Mouse (Mus musculus): ENCODE measurements at regions not wholly inside any gene's neighbourhood (a gene's known extent, or its start where the extent isn't known, plus 50 kb on each side); places are given as distances from the start of the nearest gene placed in this dataset.

DNA sequence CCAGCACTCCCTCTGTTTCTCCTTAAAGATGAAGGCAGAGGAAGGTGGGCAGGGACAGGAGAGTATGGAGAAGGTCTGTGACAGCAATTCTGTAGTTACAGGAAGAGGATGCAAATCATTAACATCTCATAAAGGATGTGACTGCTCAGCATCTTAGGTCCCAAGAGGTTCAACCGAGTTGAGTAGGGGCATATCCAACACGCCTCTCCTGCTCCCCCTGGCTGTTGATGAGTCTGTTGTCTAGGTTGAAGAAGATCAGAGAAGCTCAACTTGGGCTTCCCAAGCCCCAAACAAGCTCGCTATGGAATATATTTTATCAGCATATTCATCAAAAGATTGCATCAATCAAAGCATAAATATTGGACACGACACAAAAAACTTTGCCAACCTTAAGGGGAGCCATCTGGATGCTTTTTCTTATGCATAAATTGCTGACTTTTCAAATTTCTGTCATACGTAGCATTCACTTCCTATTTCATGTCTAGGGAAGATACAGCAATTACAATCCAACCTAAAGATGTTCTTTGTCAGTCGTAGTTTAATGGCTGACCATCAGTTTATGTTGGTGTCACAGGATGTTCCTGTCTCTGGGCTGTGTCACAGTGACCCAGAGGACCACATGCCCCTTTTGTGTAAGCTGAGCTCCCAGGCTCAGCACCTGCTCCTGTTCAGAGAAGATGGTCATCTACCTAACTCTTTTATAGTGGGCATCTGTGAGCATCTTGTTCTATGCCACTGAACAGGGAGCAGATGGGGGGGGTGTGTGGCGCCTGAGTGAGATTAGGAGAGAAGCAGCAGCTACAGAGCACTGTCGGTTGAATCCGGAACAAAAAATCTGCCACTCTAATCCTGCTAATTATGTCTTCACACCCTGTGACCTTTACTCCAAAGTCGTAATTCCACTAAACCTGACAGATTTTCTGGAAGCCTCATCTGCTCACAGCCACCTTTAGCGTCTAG, 72.1 kb upstream of the Kctd3 start:
- ATAC-seq (ENCODE audit: extremely low read depth, insufficient number of reproducible peaks, low FRiP score, poor library complexity, severe bottlenecking) (no peak), DNase-seq (ENCODE audit: low spot score) (no peak)
- TF ChIP-seq CTCF (IDR thresholded peaks at IDR 0.05; ENCODE audit: low read depth, low read length) (no peak), TAL1 (conservative IDR thresholded peaks at IDR 0.05; ENCODE audit: low read depth, low read length) (no peak), GATA2 (IDR thresholded peaks at IDR 0.05; ENCODE audit: borderline replicate concordance, low read depth, low read length) (no peak), POLR2AphosphoS5 (IDR thresholded peaks at IDR 0.05; ENCODE audit: insufficient replicate concordance, low read depth, low read length) (no peak), GATA1 (IDR thresholded peaks at IDR 0.05; ENCODE audit: borderline replicate concordance, low read length) (no peak)
- Histone ChIP-seq H3K36me3 (replicated peaks) (no peaks in the 10 kb centered on the region), H3K27me3 (ENCODE audit: insufficient read depth, low read length) (no peaks in the 10 kb centered on the region), H3K9me3 (replicated peaks) (peaks cover 26% of the 10 kb centered on the region), H3K4me3 (ENCODE audit: low read depth, low read length) (no peak overlapping the region), H3K4me1 (ENCODE audit: insufficient read depth, low read depth, low read length) (no peaks in the 10 kb centered on the region)

DNA sequence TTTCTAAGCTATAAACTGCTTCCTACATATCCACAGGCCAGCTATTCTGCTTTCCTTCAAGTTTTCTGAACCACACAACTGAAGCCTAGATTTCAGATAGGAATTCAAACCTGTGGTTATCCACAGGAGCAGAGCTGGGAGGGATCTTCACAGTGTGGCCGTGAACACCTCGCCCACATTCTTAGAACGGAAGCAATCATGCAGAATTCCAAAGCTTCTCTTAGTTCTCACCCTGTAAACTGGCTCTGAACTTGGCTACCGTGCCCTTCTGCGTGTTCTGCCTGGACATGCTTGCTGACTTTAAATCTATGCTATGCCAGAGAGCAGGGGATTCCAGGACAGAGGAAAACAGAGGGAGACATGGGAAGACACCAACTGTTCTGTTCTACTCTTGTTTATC, 70.2 kb upstream of the Kctd3 start:
- H3K36me3 ChIP-seq (replicated peaks) = no peaks in the 10 kb centered on the region
- H3K27me3 ChIP-seq (ENCODE audit: insufficient read depth, low read length) = no peaks in the 10 kb centered on the region
- ATAC-seq (ENCODE audit: extremely low read depth, insufficient number of reproducible peaks, low FRiP score, poor library complexity, severe bottlenecking) (no peak), DNase-seq (ENCODE audit: low spot score) (no peak)
- TF ChIP-seq POLR2AphosphoS5 (IDR thresholded peaks at IDR 0.05; ENCODE audit: insufficient replicate concordance, low read depth, low read length) = no peak
- TF ChIP-seq TAL1 (conservative IDR thresholded peaks at IDR 0.05; ENCODE audit: low read depth, low read length) = no peak
- TF ChIP-seq GATA1 (IDR thresholded peaks at IDR 0.05; ENCODE audit: borderline replicate concordance, low read length) = no peak
- no peak for TF ChIP-seq GATA2 (IDR thresholded peaks at IDR 0.05; ENCODE audit: borderline replicate concordance, low read depth, low read length)
- TF ChIP-seq CTCF (IDR thresholded peaks at IDR 0.05; ENCODE audit: low read depth, low read length) = no peak
- H3K4me1 ChIP-seq (ENCODE audit: insufficient read depth, low read depth, low read length) = no peaks in the 10 kb centered on the region
- peaks cover 29% of the 10 kb centered on the region for H3K9me3 ChIP-seq (replicated peaks)
- H3K4me3 ChIP-seq (ENCODE audit: low read depth, low read length) = no peak overlapping the region

DNA sequence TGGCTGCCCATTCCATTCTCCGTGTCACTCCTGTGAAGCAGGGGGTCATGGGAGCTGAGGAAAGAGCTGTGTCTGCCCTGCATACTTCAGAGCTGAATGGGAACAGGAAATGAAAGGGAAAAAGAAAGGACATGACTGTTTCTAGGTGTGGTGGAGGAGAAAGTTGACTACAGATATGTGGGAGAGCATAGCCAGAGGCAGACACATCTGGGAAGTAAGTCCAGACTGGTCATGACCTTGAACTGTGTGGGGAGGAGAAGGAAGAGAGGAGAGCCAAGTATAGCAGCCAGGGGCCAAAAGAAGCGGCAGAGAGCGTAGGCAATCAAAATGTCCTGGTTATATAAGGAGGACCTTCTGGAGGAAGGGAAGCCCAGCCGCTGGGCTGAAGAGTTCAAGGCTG, 68.6 kb upstream of the Kctd3 start:
- H3K36me3 ChIP-seq (replicated peaks) = no peaks in the 10 kb centered on the region
- TF ChIP-seq TAL1 (conservative IDR thresholded peaks at IDR 0.05; ENCODE audit: low read depth, low read length) (no peak), GATA2 (IDR thresholded peaks at IDR 0.05; ENCODE audit: borderline replicate concordance, low read depth, low read length) (no peak), CTCF (IDR thresholded peaks at IDR 0.05; ENCODE audit: low read depth, low read length) (no peak), POLR2AphosphoS5 (IDR thresholded peaks at IDR 0.05; ENCODE audit: insufficient replicate concordance, low read depth, low read length) (no peak), GATA1 (IDR thresholded peaks at IDR 0.05; ENCODE audit: borderline replicate concordance, low read length) (no peak)

DNA sequence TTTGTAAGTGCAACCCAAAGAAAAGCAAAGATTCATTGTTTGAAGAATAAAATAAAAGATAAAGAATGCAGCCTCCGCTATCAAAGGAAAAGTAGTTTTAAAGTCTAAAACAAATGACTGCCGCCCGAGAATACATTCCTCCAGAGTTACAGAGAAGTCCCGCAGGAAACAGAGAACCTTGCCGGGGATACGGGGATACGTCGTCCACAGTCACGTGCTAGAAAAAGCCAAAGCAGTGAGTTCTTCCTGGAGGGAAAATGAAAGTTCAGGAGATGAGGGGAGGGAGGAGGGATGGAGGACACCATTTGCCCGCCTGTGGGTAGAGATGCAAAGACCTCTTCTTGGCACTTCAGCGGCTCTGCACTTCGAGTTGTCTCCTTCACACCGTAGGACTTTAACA, 68.0 kb upstream of the Kctd3 start:
- Histone ChIP-seq H3K27me3 (ENCODE audit: insufficient read depth, low read length) (no peaks in the 10 kb centered on the region), H3K4me3 (ENCODE audit: low read depth, low read length) (no peak overlapping the region), H3K9me3 (replicated peaks) (peaks cover 30% of the 10 kb centered on the region), H3K36me3 (replicated peaks) (no peaks in the 10 kb centered on the region), H3K4me1 (ENCODE audit: insufficient read depth, low read depth, low read length) (no peaks in the 10 kb centered on the region)
- DNase-seq (ENCODE audit: low spot score) = no peak
- no peak for TF ChIP-seq CTCF (IDR thresholded peaks at IDR 0.05; ENCODE audit: low read depth, low read length)
- ATAC-seq (ENCODE audit: extremely low read depth, insufficient number of reproducible peaks, low FRiP score, poor library complexity, severe bottlenecking) = no peak

More for the DNA sequence above, 68.6 kb upstream of the Kctd3 start:
- no peaks in the 10 kb centered on the region for H3K27me3 ChIP-seq (ENCODE audit: insufficient read depth, low read length)
- no peak for ATAC-seq (ENCODE audit: extremely low read depth, insufficient number of reproducible peaks, low FRiP score, poor library complexity, severe bottlenecking)
- H3K4me3 ChIP-seq (ENCODE audit: low read depth, low read length) = no peak overlapping the region
- H3K9me3 ChIP-seq (replicated peaks) = peaks cover 31% of the 10 kb centered on the region
- no peak for DNase-seq (ENCODE audit: low spot score)
- H3K4me1 ChIP-seq (ENCODE audit: insufficient read depth, low read depth, low read length) = no peaks in the 10 kb centered on the region

DNA sequence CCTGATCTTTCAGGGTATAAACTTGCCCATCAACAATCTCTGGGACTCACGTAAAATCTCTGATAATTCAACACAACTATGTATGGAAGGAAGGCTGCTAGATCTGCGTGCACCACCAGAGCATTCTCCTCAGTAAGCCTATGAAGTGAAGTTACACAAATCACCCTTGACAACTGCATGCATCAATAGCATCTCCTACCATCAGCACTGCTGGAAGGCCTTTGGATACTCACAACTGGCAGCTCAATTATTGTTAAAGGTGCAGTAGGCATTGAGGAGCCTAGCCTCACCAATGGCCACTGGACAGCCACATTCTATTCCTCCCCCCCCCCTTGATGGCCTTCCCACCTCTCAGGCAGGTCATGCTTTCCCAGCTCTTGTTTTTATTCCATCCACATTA, 64.9 kb upstream of the Kctd3 start:
- no peak overlapping the region for H3K4me3 ChIP-seq (ENCODE audit: low read depth, low read length)
- ATAC-seq (ENCODE audit: extremely low read depth, insufficient number of reproducible peaks, low FRiP score, poor library complexity, severe bottlenecking) = no peak
- no peak for DNase-seq (ENCODE audit: low spot score)
- H3K9me3 ChIP-seq (replicated peaks) = peaks cover 32% of the 10 kb centered on the region
- TF ChIP-seq POLR2AphosphoS5 (IDR thresholded peaks at IDR 0.05; ENCODE audit: insufficient replicate concordance, low read depth, low read length) (no peak), GATA2 (IDR thresholded peaks at IDR 0.05; ENCODE audit: borderline replicate concordance, low read depth, low read length) (no peak), TAL1 (conservative IDR thresholded peaks at IDR 0.05; ENCODE audit: low read depth, low read length) (no peak), GATA1 (IDR thresholded peaks at IDR 0.05; ENCODE audit: borderline replicate concordance, low read length) (no peak), CTCF (IDR thresholded peaks at IDR 0.05; ENCODE audit: low read depth, low read length) (no peak)
- no peaks in the 10 kb centered on the region for H3K27me3 ChIP-seq (ENCODE audit: insufficient read depth, low read length)
- H3K36me3 ChIP-seq (replicated peaks) = no peaks in the 10 kb centered on the region
- H3K4me1 ChIP-seq (ENCODE audit: insufficient read depth, low read depth, low read length) = no peaks in the 10 kb centered on the region

DNA sequence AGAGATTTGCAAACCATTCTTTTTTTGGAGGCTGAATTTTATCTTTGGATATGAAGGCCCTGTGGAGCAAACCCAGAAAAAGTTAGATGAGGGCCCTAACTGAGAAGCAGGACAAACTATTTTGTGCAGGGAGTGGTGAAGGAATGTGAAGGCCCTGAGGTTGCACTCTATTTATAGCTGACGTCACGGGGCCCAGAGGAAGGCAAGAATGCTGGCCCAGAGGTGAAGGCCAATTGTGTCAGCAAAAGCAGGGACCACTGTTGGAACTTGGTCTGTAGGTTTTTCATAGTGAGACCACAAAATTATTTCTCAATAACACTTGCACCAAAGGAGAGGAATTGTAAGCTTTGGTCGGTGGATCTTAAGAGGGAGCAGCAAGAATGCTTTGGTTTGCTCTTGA, 60.6 kb upstream of the Kctd3 start:
- H3K4me3 ChIP-seq (ENCODE audit: low read depth, low read length) = no peak overlapping the region
- no peaks in the 10 kb centered on the region for H3K27me3 ChIP-seq (ENCODE audit: insufficient read depth, low read length)
- no peaks in the 10 kb centered on the region for H3K4me1 ChIP-seq (ENCODE audit: insufficient read depth, low read depth, low read length)
- H3K36me3 ChIP-seq (replicated peaks) = no peaks in the 10 kb centered on the region
- peaks cover 39% of the 10 kb centered on the region for H3K9me3 ChIP-seq (replicated peaks)
- no peak for ATAC-seq (ENCODE audit: extremely low read depth, insufficient number of reproducible peaks, low FRiP score, poor library complexity, severe bottlenecking)
- no peak for DNase-seq (ENCODE audit: low spot score)
- TF ChIP-seq GATA2 (IDR thresholded peaks at IDR 0.05; ENCODE audit: borderline replicate concordance, low read depth, low read length) = no peak
- TF ChIP-seq GATA1 (IDR thresholded peaks at IDR 0.05; ENCODE audit: borderline replicate concordance, low read length) = no peak
- TF ChIP-seq CTCF (IDR thresholded peaks at IDR 0.05; ENCODE audit: low read depth, low read length) = no peak
- TF ChIP-seq TAL1 (conservative IDR thresholded peaks at IDR 0.05; ENCODE audit: low read depth, low read length) = no peak
- no peak for TF ChIP-seq POLR2AphosphoS5 (IDR thresholded peaks at IDR 0.05; ENCODE audit: insufficient replicate concordance, low read depth, low read length)
